Mouse (Mus musculus): ENCODE measurements around the gene Prl2c3. TPM values are rescaled to one million over a fixed set of nuclear protein-coding genes. Genes with fewer than 3 reads are reported as not detected.
"Not testable (repeated sequence)": the region's sequence is repeated elsewhere in the genome, so short reads cannot be mapped to it uniquely, and the experiment has no call there.

Gene Prl2c3
- 0.68 TPM in 1 of 2 replicates, not detected in the other for polyA plus RNA-seq (2014; fragmentation: Nextera tagmentation; extraction: Ambion mirVana)

DNA sequence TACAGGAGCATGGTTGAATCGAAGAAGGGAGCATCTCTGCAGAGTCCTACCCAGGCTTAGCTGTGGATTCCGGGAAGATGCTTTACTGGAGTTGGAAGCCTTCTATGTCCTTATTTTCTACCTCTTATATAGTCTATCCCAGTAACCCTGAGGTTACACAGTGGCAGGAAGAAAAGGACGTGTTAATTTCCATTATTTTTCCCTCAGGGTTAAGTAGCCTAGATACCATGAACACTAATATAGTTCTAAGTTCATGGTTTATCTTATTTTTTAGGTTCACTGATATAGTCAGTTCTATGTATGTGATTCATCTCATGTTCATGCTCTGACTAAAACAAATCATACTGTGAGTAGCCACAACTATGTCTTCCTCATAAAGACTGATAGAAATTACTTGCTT lies at the start of gene Prl2c3:
Gene Prl2c3, minus strand, starts transcription at position 101 of the 400 bp plus-strand sequence.
- H3K36me3 ChIP-seq (ENCODE audit: control insufficient read depth, insufficient read depth, low read length); H3K9me3 ChIP-seq (ENCODE audit: control insufficient read depth, low read length); H3K4me1 ChIP-seq (ENCODE audit: control insufficient read depth, insufficient read depth, low read length); H3K4me3 ChIP-seq (ENCODE audit: low read depth, low read length); H3K27ac ChIP-seq (replicated peaks; ENCODE audit: low read depth, low read length); H3K9ac ChIP-seq (ENCODE audit: low read length); DNase-seq (ENCODE audit: low spot score); H3K4me2 ChIP-seq (ENCODE audit: low read depth, severe bottlenecking); ATAC-seq (ENCODE audit: insufficient number of reproducible peaks, low FRiP score, low TSS enrichment, low read depth); H3K27me3 ChIP-seq (ENCODE audit: control insufficient read depth, insufficient read depth, low read length): not testable (repeated sequence)
- 70% methylated on average over 3 of the region's 3 CpGs for WGBS

DNA sequence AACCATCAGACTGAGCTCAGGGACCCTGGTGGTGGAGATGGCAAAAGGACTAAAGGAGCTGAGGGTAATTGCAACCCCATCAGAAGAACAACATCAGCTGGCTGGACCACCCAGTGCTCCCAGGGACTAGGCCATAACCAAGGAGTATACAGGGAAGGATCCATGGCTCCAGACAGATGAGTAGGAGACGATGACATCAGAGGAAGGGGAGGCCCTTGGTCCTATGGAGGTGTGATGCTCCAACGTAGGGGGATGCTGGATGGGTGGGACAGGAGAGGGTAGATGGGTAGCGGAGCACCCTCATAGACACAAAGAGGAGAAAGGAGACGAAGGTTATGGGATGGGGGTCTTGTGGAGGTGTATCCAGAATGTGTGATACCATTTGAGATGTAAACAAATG lies 48.4 kb upstream of the Prl2c3 start:
- not testable (repeated sequence) for H3K27ac ChIP-seq (replicated peaks; ENCODE audit: low read depth, low read length); ATAC-seq (ENCODE audit: insufficient number of reproducible peaks, low FRiP score, low TSS enrichment, low read depth); H3K9me3 ChIP-seq (ENCODE audit: control insufficient read depth, low read length)

DNA sequence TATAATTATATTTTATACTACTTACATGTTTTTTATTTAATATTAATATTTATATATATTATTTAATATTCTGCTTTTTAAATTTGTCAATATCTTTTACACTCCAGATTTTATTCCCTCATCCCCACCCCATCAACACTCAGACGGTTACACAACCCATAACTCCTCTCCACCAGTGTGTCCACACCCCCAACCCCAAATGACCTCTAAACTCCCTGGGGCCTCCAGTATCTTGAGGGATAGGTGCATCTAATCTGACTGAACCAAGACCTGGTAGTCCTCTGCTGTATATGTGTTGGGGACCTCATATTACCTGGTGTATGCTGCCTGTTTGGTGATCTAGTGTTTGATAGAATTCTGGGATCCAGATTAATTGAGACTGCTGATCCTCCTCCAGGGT lies 44.8 kb upstream of the Prl2c3 start:
- WGBS: 93% methylated on average over 1 of the region's 1 CpGs
- not testable (repeated sequence) for H3K4me3 ChIP-seq (ENCODE audit: low read depth, low read length); H3K9me3 ChIP-seq (ENCODE audit: control insufficient read depth, low read length); H3K36me3 ChIP-seq (ENCODE audit: control insufficient read depth, insufficient read depth, low read length); H3K27ac ChIP-seq (replicated peaks; ENCODE audit: low read depth, low read length); H3K4me2 ChIP-seq (ENCODE audit: low read depth, severe bottlenecking); H3K4me1 ChIP-seq (ENCODE audit: control insufficient read depth, insufficient read depth, low read length); H3K9ac ChIP-seq (ENCODE audit: low read length); H3K27me3 ChIP-seq (ENCODE audit: control insufficient read depth, insufficient read depth, low read length); DNase-seq (ENCODE audit: low spot score)
- peak; percentile 41; the same call in 1 of the 2 replicates for ATAC-seq (ENCODE audit: insufficient number of reproducible peaks, low FRiP score, low TSS enrichment, low read depth)

More for the DNA sequence above, 48.4 kb upstream of the Prl2c3 start:
- H3K4me2 ChIP-seq (ENCODE audit: low read depth, severe bottlenecking); H3K4me1 ChIP-seq (ENCODE audit: control insufficient read depth, insufficient read depth, low read length); H3K36me3 ChIP-seq (ENCODE audit: control insufficient read depth, insufficient read depth, low read length); H3K27me3 ChIP-seq (ENCODE audit: control insufficient read depth, insufficient read depth, low read length); H3K9ac ChIP-seq (ENCODE audit: low read length); H3K4me3 ChIP-seq (ENCODE audit: low read depth, low read length); DNase-seq (ENCODE audit: low spot score): not testable (repeated sequence)
- WGBS: 75% methylated on average over 4 of the region's 4 CpGs

- H3K4me2 ChIP-seq (ENCODE audit: low read depth, severe bottlenecking); H3K36me3 ChIP-seq (ENCODE audit: control insufficient read depth, insufficient read depth, low read length); H3K27me3 ChIP-seq (ENCODE audit: control insufficient read depth, insufficient read depth, low read length); H3K27ac ChIP-seq (replicated peaks; ENCODE audit: low read depth, low read length); H3K4me1 ChIP-seq (ENCODE audit: control insufficient read depth, insufficient read depth, low read length); H3K9me3 ChIP-seq (ENCODE audit: control insufficient read depth, low read length); H3K9ac ChIP-seq (ENCODE audit: low read length); H3K4me3 ChIP-seq (ENCODE audit: low read depth, low read length); DNase-seq (ENCODE audit: low spot score): not testable (repeated sequence)
- ATAC-seq (ENCODE audit: insufficient number of reproducible peaks, low FRiP score, low TSS enrichment, low read depth): 0 out of 2 replicates have a peak, but pooled peaks have one; percentile 26
- 77% methylated on average over 2 of the region's 2 CpGs for WGBS
These were observed 37.7 kb upstream of the Prl2c3 start for GRCm38 (mm10) chr13:12837546-12837945.

DNA sequence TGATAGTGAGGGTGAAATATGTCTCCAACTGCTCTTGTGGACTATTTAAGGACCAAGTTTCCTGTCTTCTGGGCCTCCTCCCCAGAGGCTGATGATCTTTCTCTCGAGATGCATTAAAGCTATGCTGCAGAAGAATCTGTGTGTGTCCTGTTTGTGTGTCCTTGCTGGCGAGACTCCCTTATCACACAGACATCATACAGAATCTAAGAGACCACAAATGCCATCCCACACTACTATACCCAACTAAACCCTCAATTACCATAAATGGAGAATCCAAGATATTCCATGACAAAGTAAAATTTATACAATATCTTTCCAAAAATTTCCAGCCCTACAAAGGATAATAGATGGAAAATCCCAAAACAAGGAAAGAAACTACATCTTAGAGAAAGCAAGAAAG lies 31.9 kb upstream of the Prl2c3 start:
- no peak for DNase-seq (ENCODE audit: low spot score)
- H3K36me3 ChIP-seq (ENCODE audit: control insufficient read depth, insufficient read depth, low read length): no peaks in the 10 kb centered on the region
- peaks cover 14% of the 10 kb centered on the region for H3K9me3 ChIP-seq (ENCODE audit: control insufficient read depth, low read length)
- no peaks in the 10 kb centered on the region for H3K4me1 ChIP-seq (ENCODE audit: control insufficient read depth, insufficient read depth, low read length)
- no peak overlapping the region for H3K4me2 ChIP-seq (ENCODE audit: low read depth, severe bottlenecking)
- WGBS: 80% methylated on average over 2 of the region's 2 CpGs
- no peak overlapping the region for H3K27ac ChIP-seq (replicated peaks; ENCODE audit: low read depth, low read length)
- no peaks in the 10 kb centered on the region for H3K27me3 ChIP-seq (ENCODE audit: control insufficient read depth, insufficient read depth, low read length)
- ATAC-seq (ENCODE audit: insufficient number of reproducible peaks, low FRiP score, low TSS enrichment, low read depth): no peak
- H3K4me3 ChIP-seq (ENCODE audit: low read depth, low read length): no peak overlapping the region
- no peak overlapping the region for H3K9ac ChIP-seq (ENCODE audit: low read length)

DNA sequence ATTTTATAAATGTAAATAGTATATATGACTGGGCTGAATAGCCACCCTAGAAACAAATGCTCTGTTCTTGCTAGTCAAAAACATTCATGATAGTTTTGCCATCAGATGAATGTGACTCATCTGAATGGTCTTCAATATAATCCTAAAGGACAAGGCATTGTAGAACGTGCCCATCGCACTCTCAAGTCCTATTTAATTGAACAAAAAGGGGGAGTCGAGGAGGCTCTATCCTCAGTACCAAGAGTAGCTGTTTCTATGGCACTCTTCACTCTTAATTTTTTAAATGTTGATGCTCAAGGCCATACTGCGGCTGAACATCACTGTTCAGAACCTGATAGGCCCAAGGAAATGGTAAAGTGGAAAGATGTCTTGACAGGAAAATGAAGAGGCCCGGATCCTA lies 29.2 kb upstream of the Prl2c3 start:
- no peak overlapping the region for H3K4me2 ChIP-seq (ENCODE audit: low read depth, severe bottlenecking)
- 0 out of 2 replicates have a peak, but pooled peaks cover 2% of the 10 kb centered on the region for H3K36me3 ChIP-seq (ENCODE audit: control insufficient read depth, insufficient read depth, low read length)
- 91% methylated on average over 5 of the region's 5 CpGs for WGBS
- no peak for ATAC-seq (ENCODE audit: insufficient number of reproducible peaks, low FRiP score, low TSS enrichment, low read depth)
- no peak overlapping the region for H3K27ac ChIP-seq (replicated peaks; ENCODE audit: low read depth, low read length)
- no peaks in the 10 kb centered on the region for H3K4me1 ChIP-seq (ENCODE audit: control insufficient read depth, insufficient read depth, low read length)
- H3K9me3 ChIP-seq (ENCODE audit: control insufficient read depth, low read length): peaks cover 16% of the 10 kb centered on the region
- no peak for DNase-seq (ENCODE audit: low spot score)
- H3K4me3 ChIP-seq (ENCODE audit: low read depth, low read length): no peak overlapping the region
- no peak overlapping the region for H3K9ac ChIP-seq (ENCODE audit: low read length)
- no peaks in the 10 kb centered on the region for H3K27me3 ChIP-seq (ENCODE audit: control insufficient read depth, insufficient read depth, low read length)

DNA sequence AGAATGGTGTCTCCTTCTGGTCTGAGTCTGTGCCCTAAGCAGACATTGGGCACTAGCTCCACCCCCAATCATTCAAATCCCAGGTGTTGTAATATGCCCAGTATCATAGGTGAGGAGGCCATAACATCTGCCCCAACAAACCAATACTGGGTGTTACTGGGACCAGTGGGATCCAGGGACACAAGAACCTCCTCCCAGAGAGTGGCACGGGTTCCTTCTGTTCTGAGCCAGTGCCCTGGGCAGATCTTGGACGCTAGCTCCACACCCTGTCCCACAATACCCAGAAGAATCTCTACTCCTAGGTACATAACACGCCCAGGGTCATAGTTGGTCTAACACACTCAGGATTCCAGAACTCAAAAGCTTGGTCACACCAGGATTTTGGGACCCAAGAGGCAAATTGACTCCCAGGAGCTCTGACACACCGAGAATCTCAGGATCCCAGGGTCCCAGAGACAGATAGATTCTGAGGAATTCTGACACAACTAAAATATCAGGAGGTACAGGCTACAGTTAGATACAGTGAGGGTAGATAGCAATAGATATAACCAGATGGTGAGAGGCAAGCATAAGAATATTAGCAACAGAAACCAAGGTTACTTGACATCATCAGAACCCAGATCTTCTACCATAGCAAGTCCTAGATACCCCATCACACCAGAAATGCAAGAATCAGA lies 24.8 kb upstream of the Prl2c3 start:
- peak; percentile 74 for ATAC-seq (ENCODE audit: insufficient number of reproducible peaks, low FRiP score, low TSS enrichment, low read depth)
- not testable (repeated sequence) for H3K9me3 ChIP-seq (ENCODE audit: control insufficient read depth, low read length)
- whole genome bisulfite sequencing: 76% methylated on average over 4 of the region's 4 CpGs

GRCm38 (mm10) chr13:12813734-12814424 lies 14.0 kb upstream of the Prl2c3 start:
- WGBS: 88% methylated on average over 5 of the region's 5 CpGs
- not testable (repeated sequence) for H3K27me3 ChIP-seq (ENCODE audit: control insufficient read depth, insufficient read depth, low read length); DNase-seq (ENCODE audit: low spot score); ATAC-seq (ENCODE audit: insufficient number of reproducible peaks, low FRiP score, low TSS enrichment, low read depth); H3K4me2 ChIP-seq (ENCODE audit: low read depth, severe bottlenecking); H3K4me3 ChIP-seq (ENCODE audit: low read depth, low read length); H3K36me3 ChIP-seq (ENCODE audit: control insufficient read depth, insufficient read depth, low read length); H3K4me1 ChIP-seq (ENCODE audit: control insufficient read depth, insufficient read depth, low read length); H3K9ac ChIP-seq (ENCODE audit: low read length); H3K9me3 ChIP-seq (ENCODE audit: control insufficient read depth, low read length); H3K27ac ChIP-seq (replicated peaks; ENCODE audit: low read depth, low read length)

More for the DNA sequence above, 24.8 kb upstream of the Prl2c3 start:
- H3K27me3 ChIP-seq (ENCODE audit: control insufficient read depth, insufficient read depth, low read length); H3K36me3 ChIP-seq (ENCODE audit: control insufficient read depth, insufficient read depth, low read length); DNase-seq (ENCODE audit: low spot score); H3K9ac ChIP-seq (ENCODE audit: low read length); H3K4me1 ChIP-seq (ENCODE audit: control insufficient read depth, insufficient read depth, low read length); H3K4me3 ChIP-seq (ENCODE audit: low read depth, low read length); H3K4me2 ChIP-seq (ENCODE audit: low read depth, severe bottlenecking); H3K27ac ChIP-seq (replicated peaks; ENCODE audit: low read depth, low read length): not testable (repeated sequence)

Measured in limb, embryonic 11.5 days (tissue).